Mouse (Mus musculus): Measurements from ENCODE around the gene Akr1a1.

- peak; percentile 81 for TF ChIP-seq POLR2A (IDR thresholded peaks at IDR 0.05; ENCODE audit: low read depth, low read length)
- no peak for TF ChIP-seq CTCF (IDR thresholded peaks at IDR 0.05; ENCODE audit: borderline replicate concordance, insufficient read depth, low read length)
These were observed at the start of gene Akr1a1 for GRCm38 (mm10) chr4:116650924-116651796.
